Mouse (Mus musculus) limb, embryonic 15.5 days (tissue): ENCODE measurements around the gene Mtmr14. TPM values are rescaled to one million over a fixed set of nuclear protein-coding genes. Genes with fewer than 3 reads are reported as not detected.

Experiments
- ATAC-seq: fragments of 200-750 bp; cut with Nextera tagmentation; 2 replicates; pipeline ENCODE4 v1.8.0; 2017; ENCODE audit warnings: low read depth, moderate TSS enrichment; ENCODE audit not compliant: insufficient number of reproducible peaks, low FRiP score, low TSS enrichment
- H3K27ac ChIP-seq: fragments of 300-500 bp; sonication (generic); 2 replicates; pipeline ENCODE4 v1.5.1; 2015; ENCODE audit warnings: moderate library complexity, mild to moderate bottlenecking, inconsistent platforms
- H3K27me3 ChIP-seq: fragments of 300-500 bp; sonication (generic); 2 replicates; pipeline ENCODE4 v1.6.1; 2015; ENCODE audit warnings: inconsistent platforms
- H3K36me3 ChIP-seq: fragments of 300-500 bp; sonication (generic); 2 replicates; pipeline ENCODE4 v1.6.1; 2015; ENCODE audit warnings: inconsistent platforms
- H3K4me1 ChIP-seq: fragments of 300-500 bp; sonication (generic); 2 replicates; pipeline ENCODE4 v1.6.1; 2015; ENCODE audit warnings: inconsistent platforms
- H3K4me2 ChIP-seq: fragments of 300-500 bp; sonication (generic); 2 replicates; pipeline ENCODE4 v1.6.1; 2015; ENCODE audit warnings: mild to moderate bottlenecking, inconsistent platforms
- H3K4me3 ChIP-seq: fragments of 300-500 bp; sonication (generic); 2 replicates; pipeline ENCODE4 v1.5.1; 2015; ENCODE audit warnings: mild to moderate bottlenecking, inconsistent platforms
- H3K9ac ChIP-seq: fragments of 300-500 bp; sonication (generic); 2 replicates; pipeline ENCODE4 v1.6.1; 2015; ENCODE audit warnings: inconsistent platforms
- H3K9me3 ChIP-seq: fragments of 300-500 bp; sonication (generic); 2 replicates; pipeline ENCODE4 v1.6.1; 2016; ENCODE audit warnings: inconsistent platforms
- WGBS: fragments of 180-500 bp; shearing (Covaris S2); methylation state at CpG from one replicate; pipeline ENCODE4 v1.1.7; 2015; 5-methylcytosine and 5-hydroxymethylcytosine counted together
- polyA plus RNA-seq: library from polyadenylated mRNA; unstranded; fragments of >200 nt; fragmentation: Nextera tagmentation; extraction: Ambion mirVana; gene quantifications from 2 replicates; pipeline ENCODE4 v1.2.1, GENCODE M21; 2015

Gene Mtmr14
- polyA plus RNA-seq, 1 experiment from 2014 or later: 29.7 TPM

DNA sequence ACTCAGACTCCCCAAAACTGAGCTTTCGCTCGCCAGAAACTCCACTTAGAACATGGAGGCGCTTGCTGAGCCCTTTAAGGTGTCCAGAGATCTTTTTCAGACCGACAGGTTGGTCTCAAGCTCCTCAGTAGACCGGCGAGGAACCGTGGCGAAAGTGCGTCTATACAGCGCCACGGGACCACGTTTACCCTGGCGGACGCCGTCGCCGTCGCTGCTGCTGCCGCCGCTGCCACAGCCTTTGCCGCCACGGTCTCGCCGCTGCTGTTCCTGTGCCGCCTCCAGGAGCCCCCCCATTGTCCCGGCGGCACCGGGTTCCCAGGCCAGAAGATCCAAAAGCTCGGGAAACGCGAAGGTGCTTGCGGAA, 69.3 kb downstream of the Mtmr14 start, which contains the start of gene Brpf1:
Brpf1 (plus strand) TSS at position 152 of the 364 bp plus-strand sequence.
- peak within 1 kb of the TSS; percentile 94 for H3K4me2 ChIP-seq
- peaks cover 22% of the 10 kb centered on the region for H3K4me1 ChIP-seq
- peak within 1 kb of the TSS; percentile 99 for H3K4me3 ChIP-seq
- peak; percentile 40; the same call in 1 of the 2 replicates for ATAC-seq
- no peaks in the 10 kb centered on the region for H3K9me3 ChIP-seq
- H3K9ac ChIP-seq: peak within 1 kb of the TSS; percentile 99
- peak within 1 kb of the TSS; percentile 99 for H3K27ac ChIP-seq
- WGBS: under 1% methylated on average over 32 of the region's 32 CpGs
- peaks cover 16% of the 10 kb centered on the region for H3K36me3 ChIP-seq
- no peaks in the 10 kb centered on the region for H3K27me3 ChIP-seq

GRCm38 (mm10) chr6:113307481-113308121, 70.0 kb downstream of the Mtmr14 start:
- H3K9ac ChIP-seq: peak overlapping the region; percentile 99
- WGBS: under 1% methylated on average over 34 of the region's 34 CpGs
- H3K27me3 ChIP-seq: no peaks in the 10 kb centered on the region
- no peaks in the 10 kb centered on the region for H3K9me3 ChIP-seq
- H3K4me1 ChIP-seq: peaks cover 22% of the 10 kb centered on the region
- ATAC-seq: no peak
- H3K36me3 ChIP-seq: peaks cover 22% of the 10 kb centered on the region
- H3K4me3 ChIP-seq: peak overlapping the region; percentile 99
- H3K4me2 ChIP-seq: peak overlapping the region; percentile 94
- peak overlapping the region; percentile 99 for H3K27ac ChIP-seq

- WGBS: 39% methylated on average over 5 of the region's 5 CpGs
- H3K27me3 ChIP-seq: no peaks in the 10 kb centered on the region
- peaks cover 22% of the 10 kb centered on the region for H3K4me1 ChIP-seq
- H3K4me3 ChIP-seq: peak overlapping the region; percentile 99
- ATAC-seq: no peak
- H3K9me3 ChIP-seq: no peaks in the 10 kb centered on the region
- peaks cover 27% of the 10 kb centered on the region for H3K36me3 ChIP-seq
- H3K9ac ChIP-seq: peak overlapping the region; percentile 99
- H3K4me2 ChIP-seq: peak overlapping the region; percentile 94
- H3K27ac ChIP-seq: no peak overlapping the region
These were observed 70.5 kb downstream of the Mtmr14 start for GRCm38 (mm10) chr6:113308141-113308540.

- no peak overlapping the region for H3K9ac ChIP-seq
- no peaks in the 10 kb centered on the region for H3K4me1 ChIP-seq
- no peak overlapping the region for H3K27ac ChIP-seq
- no peak overlapping the region for H3K4me2 ChIP-seq
- H3K27me3 ChIP-seq: no peaks in the 10 kb centered on the region
- H3K9me3 ChIP-seq: no peaks in the 10 kb centered on the region
- no peak for ATAC-seq
- no peak overlapping the region for H3K4me3 ChIP-seq
- WGBS: 94% methylated on average over 3 of the region's 3 CpGs
- H3K36me3 ChIP-seq: peaks cover 91% of the 10 kb centered on the region
These were observed 78.3 kb downstream of the Mtmr14 start for GRCm38 (mm10) chr6:113315972-113316371.

- under 1% methylated on average over 52 of the region's 52 CpGs for WGBS
These were observed 89.1 kb downstream of the Mtmr14 start, which contains the start of gene Ogg1 for GRCm38 (mm10) chr6:113326533-113327315. Gene Ogg1 (plus strand): TSS chr6:113326972.

DNA sequence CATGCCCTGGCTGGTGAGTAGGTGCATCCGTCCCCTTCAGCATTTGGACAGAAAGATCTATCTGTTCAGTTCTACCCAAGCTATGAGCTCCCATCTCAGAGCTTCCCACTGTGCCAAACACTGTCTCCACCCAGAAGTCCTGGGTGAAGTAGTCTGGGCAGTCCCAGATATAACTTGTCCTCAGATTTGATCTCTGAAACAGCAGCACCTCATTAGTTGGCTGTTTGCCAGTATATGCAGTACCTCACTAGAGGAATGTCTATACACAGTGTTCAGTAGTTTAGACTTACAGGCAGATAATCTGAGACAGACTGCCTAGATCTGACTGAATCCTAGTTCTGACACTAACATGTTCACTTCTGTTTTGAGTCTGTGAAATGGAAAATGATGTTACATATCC, 91.8 kb downstream of the Mtmr14 start:
- Histone ChIP-seq H3K27ac (no peak overlapping the region), H3K9ac (no peak overlapping the region), H3K9me3 (no peaks in the 10 kb centered on the region), H3K27me3 (no peaks in the 10 kb centered on the region), H3K4me2 (no peak overlapping the region), H3K36me3 (peaks cover 38% of the 10 kb centered on the region), H3K4me3 (no peak overlapping the region), H3K4me1 (peaks cover 17% of the 10 kb centered on the region)
- WGBS: 88% methylated on average over 1 of the region's 1 CpGs
- ATAC-seq: no peak

More at GRCm38 (mm10) chr6:113326533-113327315, 89.1 kb downstream of the Mtmr14 start, which contains the start of gene Ogg1:
- H3K36me3 ChIP-seq: peaks cover 46% of the 10 kb centered on the region
- peak within 1 kb of the TSS; percentile 62 for H3K9ac ChIP-seq
- peak; percentile 98 for ATAC-seq
- no peaks in the 10 kb centered on the region for H3K9me3 ChIP-seq
- H3K27me3 ChIP-seq: no peaks in the 10 kb centered on the region
- H3K4me2 ChIP-seq: peak within 1 kb of the TSS; percentile 93
- H3K27ac ChIP-seq: peak within 1 kb of the TSS; percentile 94
- H3K4me3 ChIP-seq: peak within 1 kb of the TSS; percentile 63
- peaks cover 12% of the 10 kb centered on the region for H3K4me1 ChIP-seq

GRCm38 (mm10) chr6:113330547-113330946, 92.9 kb downstream of the Mtmr14 start:
- H3K27ac ChIP-seq: no peak overlapping the region
- no peak overlapping the region for H3K4me2 ChIP-seq
- no peak overlapping the region for H3K9ac ChIP-seq
- no peaks in the 10 kb centered on the region for H3K9me3 ChIP-seq
- peaks cover 12% of the 10 kb centered on the region for H3K4me1 ChIP-seq
- 44% methylated on average over 2 of the region's 2 CpGs for WGBS
- ATAC-seq: no peak
- H3K36me3 ChIP-seq: peaks cover 39% of the 10 kb centered on the region
- H3K4me3 ChIP-seq: no peak overlapping the region
- no peaks in the 10 kb centered on the region for H3K27me3 ChIP-seq

Other genes with a start within 250 kb of the Mtmr14 start
- gene Thumpd3, start 191.6 kb upstream of the Mtmr14 start, polyA plus RNA-seq: 45.1 and 46.7 TPM in 2 replicates
- gene Setd5, start 160.5 kb upstream of the Mtmr14 start, polyA plus RNA-seq: 77.3 and 79.8 TPM in 2 replicates
- 0.46 and 0.92 TPM in 2 replicates for gene Lhfpl4, start 42.5 kb upstream of the Mtmr14 start, polyA plus RNA-seq
- 0.10 and 0.20 TPM in 2 replicates for gene Cpne9, start 44.5 kb downstream of the Mtmr14 start, polyA plus RNA-seq
- gene Brpf1, start 69.3 kb downstream of the Mtmr14 start, polyA plus RNA-seq: 15.1 and 16.1 TPM in 2 replicates
- 10.6 and 10.7 TPM in 2 replicates for gene Ogg1, start 89.1 kb downstream of the Mtmr14 start, polyA plus RNA-seq
- 91.4 and 91.7 TPM in 2 replicates for gene Camk1, start 106.1 kb downstream of the Mtmr14 start, polyA plus RNA-seq
- 45.1 and 48.7 TPM in 2 replicates for gene Tada3, start 140.0 kb downstream of the Mtmr14 start, polyA plus RNA-seq
- 392 and 399 TPM in 2 replicates for gene Arpc4, start 140.3 kb downstream of the Mtmr14 start, polyA plus RNA-seq
- 4.4 and 5.6 TPM in 2 replicates for gene Ttll3, start 151.4 kb downstream of the Mtmr14 start, polyA plus RNA-seq
- gene Rpusd3, start 181.5 kb downstream of the Mtmr14 start, polyA plus RNA-seq: 20.4 and 21.3 TPM in 2 replicates
- 0.63 TPM in 1 of 2 replicates, not detected in the other for gene Cidec, start 197.9 kb downstream of the Mtmr14 start, polyA plus RNA-seq
- 85.0 and 88.5 TPM in 2 replicates for gene Jagn1, start 204.7 kb downstream of the Mtmr14 start, polyA plus RNA-seq
- 8.9 and 9.7 TPM in 2 replicates for gene Il17re, start 220.6 kb downstream of the Mtmr14 start, polyA plus RNA-seq
- gene Il17rc, start 233.6 kb downstream of the Mtmr14 start, polyA plus RNA-seq: 58.4 and 63.5 TPM in 2 replicates
- 22.1 and 27.2 TPM in 2 replicates for gene Creld1, start 245.5 kb downstream of the Mtmr14 start, polyA plus RNA-seq